Mouse (Mus musculus) common myeloid progenitor, adult 5-6 weeks (primary cell): ENCODE results near the gene Rasal1. TPM values are rescaled to one million over a fixed set of nuclear protein-coding genes. Genes with fewer than 3 reads are reported as not detected.

Experiments
- ATAC-seq: replicated peaks from 2 replicates; pipeline ENCODE4 v1.8.0; 2016; ENCODE audit warnings: low read depth, mild to moderate bottlenecking, moderate TSS enrichment, inconsistent platforms; ENCODE audit not compliant: poor library complexity, severe bottlenecking
- total RNA-seq: library from RNA; stranded (forward); fragments of 200-1000, 187-1606 nt; gene quantifications from 2 replicates; pipeline ENCODE4 v1.2.3, GENCODE M21; 2017

Gene Rasal1
- total RNA-seq, 1 experiment from 2014 or later = 1.0 TPM

DNA sequence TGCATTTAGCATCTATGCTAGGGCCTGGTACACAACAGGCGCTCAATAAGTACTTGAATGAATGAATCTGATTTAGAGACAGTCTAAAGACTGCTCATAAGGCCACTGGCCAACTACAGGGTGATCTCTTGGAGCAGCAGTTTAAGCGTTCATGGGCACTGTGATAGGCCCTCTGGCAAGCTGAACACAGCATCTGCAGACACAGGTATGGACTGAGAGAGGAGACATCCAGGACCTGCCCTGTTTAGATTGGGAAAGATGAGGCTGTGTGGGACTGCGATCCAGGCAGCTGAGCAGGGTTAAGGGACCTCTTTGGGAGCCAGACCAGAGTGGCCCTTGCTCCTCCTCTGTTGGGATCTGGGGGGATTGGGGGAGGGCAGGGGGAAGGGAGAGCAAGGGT is 63.2 kb downstream of the Rasal1 start, which contains the start of gene Dtx1:
TSS of gene Dtx1 (minus strand) at position 101 of the 400 bp plus-strand sequence.
- no peak for ATAC-seq

DNA sequence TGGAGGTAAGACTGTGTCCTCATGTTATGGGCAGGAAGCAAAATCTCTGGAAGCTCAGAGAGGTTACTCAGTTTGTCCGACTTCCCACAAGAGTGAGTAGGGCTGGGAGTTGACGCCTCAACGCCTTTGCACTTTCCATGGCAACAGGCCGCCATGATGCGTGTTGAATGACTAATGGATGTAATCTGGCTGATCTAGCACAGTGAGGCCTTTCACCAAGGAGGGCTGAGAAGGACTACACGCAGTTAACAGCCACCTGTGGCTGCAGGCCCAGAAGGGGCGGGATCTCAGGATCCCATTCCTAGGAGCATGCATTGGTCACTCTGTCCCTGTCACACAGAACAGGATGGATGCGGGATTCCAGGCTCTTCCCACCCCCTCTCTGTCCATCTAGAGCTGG is 64.1 kb downstream of the Rasal1 start:
- ATAC-seq = no peak

DNA sequence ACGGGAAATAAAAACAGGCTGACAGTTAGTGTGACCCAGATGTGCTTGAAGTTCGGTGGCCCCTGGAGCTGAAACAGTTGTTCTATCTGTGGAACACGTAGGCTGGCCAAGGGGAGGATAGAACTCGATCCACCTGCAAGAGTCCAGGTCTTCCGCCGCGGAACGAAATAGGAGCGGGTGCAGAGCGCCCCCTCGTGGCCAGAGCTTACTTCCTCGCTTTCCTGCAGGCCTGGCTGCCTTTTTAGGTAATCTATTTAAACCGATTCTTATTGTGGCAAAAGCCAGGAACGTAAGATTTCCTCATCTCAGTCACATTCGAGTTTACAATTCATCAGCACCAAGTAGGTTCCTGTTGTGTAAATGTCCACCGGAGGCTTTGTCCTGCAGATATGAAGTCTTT is 65.7 kb downstream of the Rasal1 start:
- peak; percentile 68 for ATAC-seq

DNA sequence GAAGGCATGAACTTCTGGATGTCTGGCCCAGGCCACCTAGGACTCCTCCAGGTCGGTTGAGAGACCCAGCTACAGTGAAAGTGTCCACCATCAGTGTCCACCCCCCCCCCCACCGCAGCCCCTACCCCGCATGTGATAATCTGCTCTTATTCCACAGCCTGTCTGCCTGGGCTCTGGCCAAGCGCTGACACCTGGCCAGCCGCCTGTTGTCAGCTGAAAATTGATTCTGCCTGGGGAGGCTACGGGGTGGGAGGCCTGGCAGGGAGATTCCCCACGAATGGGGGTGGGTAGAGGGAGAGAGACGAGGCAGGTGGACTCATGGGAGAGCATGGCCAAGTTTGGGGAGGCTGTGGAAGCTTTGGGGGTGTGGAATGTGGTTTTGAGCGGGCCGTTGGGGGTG is 68.5 kb downstream of the Rasal1 start:
- no peak for ATAC-seq

DNA sequence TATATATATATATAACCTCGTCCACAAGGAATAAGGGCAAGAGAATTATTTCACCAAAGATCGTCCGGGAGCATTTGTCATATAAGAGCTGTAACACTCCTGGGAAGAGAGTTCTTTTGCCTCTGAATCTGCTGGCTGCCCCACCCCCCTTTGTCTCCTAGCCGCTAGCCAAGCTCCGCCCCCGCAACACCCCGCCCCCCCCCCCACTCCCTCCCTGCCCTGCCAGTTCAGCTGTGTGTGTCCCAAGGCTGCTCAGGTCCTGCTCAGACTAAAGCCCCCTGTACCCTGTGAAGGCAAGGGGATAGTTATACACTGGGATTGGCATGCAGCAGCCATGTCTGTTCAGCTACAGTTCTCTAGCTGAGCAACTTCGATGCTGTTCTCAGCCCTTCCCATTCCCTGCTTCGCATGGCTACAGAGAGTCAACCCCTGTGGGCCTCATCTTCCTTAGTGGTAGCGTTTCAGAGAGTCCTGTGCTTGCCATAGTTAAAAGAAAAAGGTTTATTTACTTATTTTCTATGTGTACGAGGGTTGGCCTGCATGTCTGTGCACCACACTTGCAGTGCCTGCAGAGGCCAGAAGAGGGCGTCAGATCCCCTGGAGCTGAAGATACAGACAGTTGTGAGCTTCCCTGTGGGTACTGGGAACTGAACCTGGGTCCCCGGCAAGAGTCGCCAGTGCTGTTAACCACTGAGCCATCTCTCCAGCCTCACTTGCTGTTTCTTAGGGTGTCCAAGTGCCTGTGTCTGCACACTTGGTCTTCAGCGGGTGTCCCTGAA is 70.2 kb downstream of the Rasal1 start:
- ATAC-seq = no peak

DNA sequence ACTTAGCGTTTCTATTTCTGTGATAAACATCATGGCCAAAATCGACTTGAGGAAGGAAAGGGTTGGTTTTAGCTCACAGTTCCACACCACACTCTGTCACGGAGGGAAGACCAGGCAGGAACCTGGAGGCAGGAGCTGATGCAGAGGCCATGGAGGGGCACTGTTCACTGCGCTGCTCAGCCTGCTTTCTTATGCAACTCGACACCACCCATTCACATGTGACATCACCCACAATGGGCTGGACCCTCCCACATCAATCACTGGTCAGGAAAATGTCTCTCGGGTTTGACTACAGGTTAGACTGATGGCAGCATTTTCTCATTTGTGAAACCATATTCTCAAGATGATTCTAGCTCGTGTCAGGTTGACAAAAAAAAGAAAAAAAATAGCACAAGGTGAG is 72.4 kb downstream of the Rasal1 start:
- ATAC-seq = no peak

DNA sequence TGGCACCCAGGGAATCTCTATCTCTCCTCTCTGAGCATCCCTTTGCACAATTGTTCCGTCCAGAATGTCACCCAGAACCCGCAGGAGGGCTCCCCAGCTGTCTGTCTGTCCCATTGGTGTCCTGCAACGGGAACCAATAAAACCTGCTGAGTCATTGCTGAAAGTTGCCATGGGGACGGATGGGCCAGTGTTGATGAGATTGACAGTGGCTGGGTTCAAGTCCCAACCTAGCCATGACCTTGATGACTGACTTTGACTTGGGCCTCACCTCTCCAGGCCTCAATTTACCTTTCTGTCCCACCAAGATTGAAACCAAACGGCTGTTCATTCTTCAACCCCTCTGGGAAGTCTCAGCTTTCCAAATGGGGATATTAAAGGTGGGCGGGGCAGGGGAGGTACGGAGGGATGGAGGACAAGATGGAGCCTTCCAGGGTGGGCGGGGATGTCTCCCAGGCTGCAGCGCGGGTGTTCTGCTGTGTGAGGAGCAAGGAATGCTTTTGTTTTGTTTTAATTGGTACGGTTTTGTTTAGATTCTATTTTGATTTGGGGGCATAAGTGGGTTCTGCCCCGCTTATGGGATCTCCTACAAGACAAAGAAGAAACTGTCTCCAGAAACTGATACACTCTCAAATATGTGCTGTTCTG is 77.3 kb downstream of the Rasal1 start:
- no peak for ATAC-seq

Other genes starting within 250 kb of the Rasal1 start
- gene Lhx5, start 217.1 kb upstream of the Rasal1 start, total RNA-seq = not detected in 2 replicates
- 27.1 and 34.4 TPM in 2 replicates for gene Sdsl, start 176.0 kb upstream of the Rasal1 start, total RNA-seq
- gene Sds, start 172.3 kb upstream of the Rasal1 start, total RNA-seq = not detected in 2 replicates
- gene Plbd2, start 145.2 kb upstream of the Rasal1 start, total RNA-seq = 5.0 and 7.7 TPM in 2 replicates
- gene Slc8b1, start 137.6 kb upstream of the Rasal1 start, total RNA-seq = 4.5 and 4.9 TPM in 2 replicates
- gene Tpcn1, start 60.1 kb upstream of the Rasal1 start, total RNA-seq = 15.2 and 18.1 TPM in 2 replicates
- 0.96 and 0.97 TPM in 2 replicates for gene Iqcd, start 59.8 kb upstream of the Rasal1 start, total RNA-seq
- gene Rita1, start 36.2 kb upstream of the Rasal1 start, total RNA-seq = 3.8 and 13.1 TPM in 2 replicates
- 36.0 and 41.7 TPM in 2 replicates for gene Ddx54, start 36.1 kb upstream of the Rasal1 start, total RNA-seq
- not detected in 2 replicates for gene Cfap73, start 14.6 kb upstream of the Rasal1 start, total RNA-seq
- not detected in 2 replicates for gene Dtx1, start 63.1 kb downstream of the Rasal1 start, total RNA-seq
- 0.64 and 0.68 TPM in 2 replicates for gene Oas2, start 101.0 kb downstream of the Rasal1 start, total RNA-seq
- gene Oas3, start 128.8 kb downstream of the Rasal1 start, total RNA-seq = 1.9 and 4.8 TPM in 2 replicates
- not detected in 2 replicates for gene Oas1e, start 146.7 kb downstream of the Rasal1 start, total RNA-seq
- gene Oas1c, start 163.7 kb downstream of the Rasal1 start, total RNA-seq = 0.78 and 3.1 TPM in 2 replicates
- gene Oas1f, start 198.6 kb downstream of the Rasal1 start, total RNA-seq = not detected in 2 replicates
- gene Oas1h, start 212.6 kb downstream of the Rasal1 start, total RNA-seq = not detected in 2 replicates
- gene Oas1g, start 238.8 kb downstream of the Rasal1 start, total RNA-seq = 1.1 and 3.4 TPM in 2 replicates